Mouse (Mus musculus) liver, adult (tissue): Measurements from ENCODE around the gene Gm17304.

ENCODE experiments used
- GATA4 ChIP-seq: IDR thresholded peaks from 2 replicates; pipeline ENCODE4 v1.6.1; 2014; ENCODE audit warnings: mild to moderate bottlenecking, low read length; ENCODE audit not compliant: insufficient replicate concordance

The Gm17304 gene

GRCm38 (mm10) chr5:106652220-106652753 lies 43.4 kb downstream of the Gm17304 start:
- no peak for TF ChIP-seq GATA4

GRCm38 (mm10) chr5:106652790-106653328 lies 44.0 kb downstream of the Gm17304 start:
- no peak for TF ChIP-seq GATA4
